Mouse (Mus musculus): ENCODE data around the gene Kansl1l. TPM values are rescaled to one million over a fixed set of nuclear protein-coding genes. Genes with fewer than 3 reads are reported as not detected.

The Kansl1l gene
- 2.2 and 2.5 TPM in 2 replicates for polyA plus RNA-seq (2012; rRNA removed)

GRCm38 (mm10) chr1:66817453-66817839 lies at the start of gene Kansl1l:
Gene Kansl1l (minus strand): TSS chr1:66817562.

GRCm38 (mm10) chr1:66862712-66863511 lies 45.5 kb upstream of the Kansl1l start, which contains the start of gene Acadl:
Gene Acadl (minus strand): TSS chr1:66863277.

GRCm38 (mm10) chr1:66700693-66701575 lies 116.4 kb downstream of the Kansl1l start, which contains the start of gene Rpe:
Gene Rpe (plus strand): TSS chr1:66700831.

Other genes starting within 250 kb of the Kansl1l start
- gene Rpe, start 116.7 kb downstream of the Kansl1l start, polyA plus RNA-seq (2012; rRNA removed): 18.6 and 21.6 TPM in 2 replicates
- 30.3 and 36.9 TPM in 2 replicates for gene Acadl, start 45.7 kb upstream of the Kansl1l start, polyA plus RNA-seq (2012; rRNA removed)
- gene Myl1, start 127.8 kb upstream of the Kansl1l start, polyA plus RNA-seq (2012; rRNA removed): 0.63 and 0.93 TPM in 2 replicates
- gene Lancl1, start 221.3 kb upstream of the Kansl1l start, polyA plus RNA-seq (2012; rRNA removed): 83.1 and 101 TPM in 2 replicates

All from ovary, adult 2 months (tissue).